Mouse (Mus musculus) monocyte, adult 2 months (primary cell): ENCODE results near the gene Noa1.

ENCODE experiments used
- DNase-seq, 2 experiments: peaks; one replicate each; pipeline ENCODE4 v3.0.0; 2022; ENCODE audit warnings: low spot score in 2 of 2, low read depth in 1 of 2

Gene Noa1

GRCm38 (mm10) chr5:77290606-77291005, 19.3 kb downstream of the Noa1 start:
- DNase-seq = no peak

- peak in 1 of 2 experiments; percentile 12 for DNase-seq
Observed at GRCm38 (mm10) chr5:77289686-77290085, 20.2 kb downstream of the Noa1 start.

GRCm38 (mm10) chr5:77287901-77288300, 22.0 kb downstream of the Noa1 start:
- DNase-seq = no peak

GRCm38 (mm10) chr5:77286904-77287303, 23.0 kb downstream of the Noa1 start:
- DNase-seq = no peak

- no peak for DNase-seq
Observed at GRCm38 (mm10) chr5:77285685-77286084, 24.2 kb downstream of the Noa1 start.

GRCm38 (mm10) chr5:77282242-77282641, 27.6 kb downstream of the Noa1 start:
- DNase-seq = no peak

- DNase-seq = no peak
Observed at GRCm38 (mm10) chr5:77281518-77282174, 28.2 kb downstream of the Noa1 start.

- DNase-seq = no peak
Observed at GRCm38 (mm10) chr5:77277204-77277603, 32.7 kb downstream of the Noa1 start.

GRCm38 (mm10) chr5:77275950-77276349, 33.9 kb downstream of the Noa1 start:
- no peak for DNase-seq

GRCm38 (mm10) chr5:77273151-77273550, 36.7 kb downstream of the Noa1 start:
- no peak for DNase-seq

- no peak for DNase-seq
Observed at GRCm38 (mm10) chr5:77269399-77269798, 40.5 kb downstream of the Noa1 start.

GRCm38 (mm10) chr5:77267957-77268624, 41.8 kb downstream of the Noa1 start:
- DNase-seq = no peak

- DNase-seq = no peak
Observed at GRCm38 (mm10) chr5:77267441-77267840, 42.4 kb downstream of the Noa1 start.

GRCm38 (mm10) chr5:77266886-77267401, 42.9 kb downstream of the Noa1 start:
- peak in 1 of 2 experiments; percentile 28 for DNase-seq

- no peak for DNase-seq
Observed at GRCm38 (mm10) chr5:77266066-77266885, 43.6 kb downstream of the Noa1 start.

- DNase-seq = peak in 1 of 2 experiments; percentile 12
Observed at GRCm38 (mm10) chr5:77265671-77266065, 44.2 kb downstream of the Noa1 start.

GRCm38 (mm10) chr5:77265081-77265670, 44.7 kb downstream of the Noa1 start, which contains the start of gene Rest:
Rest (plus strand) TSS chr5:77265491.
- peak; percentile 48 to 71 for DNase-seq

- no peak for DNase-seq
Observed at GRCm38 (mm10) chr5:77262105-77262504, 47.8 kb downstream of the Noa1 start.

- no peak for DNase-seq
Observed at GRCm38 (mm10) chr5:77261137-77261536, 48.7 kb downstream of the Noa1 start.

- no peak for DNase-seq
Observed at GRCm38 (mm10) chr5:77260141-77260540, 49.7 kb downstream of the Noa1 start.

- no peak for DNase-seq
Observed at GRCm38 (mm10) chr5:77259315-77259714, 50.6 kb downstream of the Noa1 start.
